Mouse (Mus musculus) heart, embryonic 11.5 days (tissue): ENCODE data around the gene Mecr. TPM values are rescaled to one million over a fixed set of nuclear protein-coding genes. Genes with fewer than 3 reads are reported as not detected.

Experiments
- ATAC-seq: fragments of 200-750 bp; cut with Nextera tagmentation; replicated peaks from 2 replicates; pipeline ENCODE4 v1.8.0; 2017; ENCODE audit warnings: moderate library complexity; ENCODE audit not compliant: insufficient number of reproducible peaks, low FRiP score, low TSS enrichment
- H3K27ac ChIP-seq: fragments of 300-500 bp; sonication (generic); 2 replicates; pipeline ENCODE4 v1.5.1; 2014; ENCODE audit warnings: mild to moderate bottlenecking, low read depth, low read length
- H3K27me3 ChIP-seq: fragments of 300-500 bp; sonication (generic); 2 replicates; pipeline ENCODE4 v1.6.1; 2014; ENCODE audit warnings: mild to moderate bottlenecking, low read length, mixed read lengths; ENCODE audit not compliant: control insufficient read depth, insufficient read depth
- H3K36me3 ChIP-seq: fragments of 300-500 bp; sonication (generic); 2 replicates; pipeline ENCODE4 v1.6.1; 2014; ENCODE audit warnings: mild to moderate bottlenecking, low read length, moderate library complexity, mixed read lengths; ENCODE audit not compliant: control insufficient read depth, insufficient read depth
- H3K4me1 ChIP-seq: fragments of 300-500 bp; sonication (generic); 2 replicates; pipeline ENCODE4 v1.6.1; 2014; ENCODE audit warnings: low read length; ENCODE audit not compliant: control insufficient read depth, insufficient read depth
- H3K4me2 ChIP-seq: fragments of 300-500 bp; sonication (generic); 2 replicates; pipeline ENCODE4 v1.6.1; 2014; ENCODE audit warnings: mild to moderate bottlenecking, moderate library complexity
- H3K4me3 ChIP-seq: fragments of 300-500 bp; sonication (generic); 2 replicates; pipeline ENCODE4 v1.5.1; 2014; ENCODE audit warnings: low read depth, low read length
- H3K9ac ChIP-seq: fragments of 300-500 bp; sonication (generic); 2 replicates; pipeline ENCODE4 v1.6.1; 2014; ENCODE audit warnings: mild to moderate bottlenecking, low read depth, low read length, moderate library complexity
- H3K9me3 ChIP-seq: fragments of 300-500 bp; sonication (generic); replicated peaks from 2 replicates; pipeline ENCODE4 v1.6.1; 2016; ENCODE audit warnings: low read length; ENCODE audit not compliant: control insufficient read depth
- WGBS: fragments of 180-500 bp; shearing (Covaris S2); extraction: QIAGEN DNeasy Blood & Tissue Kit; methylation state at CpG from one replicate; pipeline ENCODE4 v1.1.7; 2014; ENCODE audit not compliant: insufficient replicate concordance; 5-methylcytosine and 5-hydroxymethylcytosine counted together
- polyA plus RNA-seq: library from polyadenylated mRNA; unstranded; fragments of >200 nt; fragmentation: Nextera tagmentation; extraction: Ambion mirVana; gene quantifications from 2 replicates; pipeline ENCODE4 v1.2.1, GENCODE M21; 2014

Gene Mecr
- polyA plus RNA-seq, 1 experiment from 2014 or later = 35.9 TPM

DNA sequence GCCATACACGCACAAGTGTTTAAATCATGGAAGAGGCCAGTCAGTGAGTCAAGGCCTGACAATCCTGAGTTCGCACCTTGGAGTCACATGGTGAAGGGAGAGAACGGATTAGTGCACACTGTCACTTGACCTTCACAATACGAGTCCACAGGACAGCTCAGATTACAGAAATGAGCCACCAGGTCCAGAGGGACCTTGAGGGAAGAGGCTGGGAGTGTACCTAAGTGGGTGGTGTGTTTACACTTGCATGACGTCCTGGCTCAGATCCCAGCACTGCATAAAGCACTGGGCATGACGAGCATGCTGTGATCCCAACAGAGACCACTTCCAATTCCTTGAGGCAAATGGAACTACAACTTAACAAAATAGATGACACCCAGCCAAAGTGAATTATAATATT is 63.2 kb downstream of the Mecr start:
- Histone ChIP-seq H3K9ac (no peak overlapping the region), H3K36me3 (peaks cover 8% of the 10 kb centered on the region), H3K27me3 (no peaks in the 10 kb centered on the region), H3K9me3 (0 out of 2 replicates have a peak, but pooled peaks cover 2% of the 10 kb centered on the region), H3K27ac (no peak overlapping the region), H3K4me3 (no peak overlapping the region), H3K4me2 (no peak overlapping the region), H3K4me1 (peaks cover 11% of the 10 kb centered on the region)
- ATAC-seq = no peak
- 67% methylated on average over 6 of the region's 6 CpGs for WGBS

- no peak overlapping the region for H3K4me2 ChIP-seq
Measured at GRCm38 (mm10) chr4:131907912-131908311, 64.6 kb downstream of the Mecr start.

GRCm38 (mm10) chr4:131910237-131910994 is 67.1 kb downstream of the Mecr start:
- Histone ChIP-seq H3K9me3 (0 out of 2 replicates have a peak, but pooled peaks cover 2% of the 10 kb centered on the region), H3K4me2 (peak overlapping the region; percentile 61), H3K9ac (peak overlapping the region; percentile 46; the same call in 1 of the 2 replicates), H3K27me3 (peaks cover 17% of the 10 kb centered on the region), H3K4me3 (0 out of 2 replicates have a peak overlapping the region, but pooled peaks have one; percentile 12), H3K27ac (no peak overlapping the region), H3K4me1 (peaks cover 20% of the 10 kb centered on the region), H3K36me3 (no peaks in the 10 kb centered on the region; the same call in 1 of the 2 replicates)
- ATAC-seq = no peak
- WGBS = 6% methylated on average over 19 of the region's 21 CpGs

More at GRCm38 (mm10) chr4:131907912-131908311, 64.6 kb downstream of the Mecr start:
- peaks cover 11% of the 10 kb centered on the region for H3K4me1 ChIP-seq
- ATAC-seq = no peak
- no peak overlapping the region for H3K9ac ChIP-seq
- no peak overlapping the region for H3K4me3 ChIP-seq
- 0 out of 2 replicates have a peak, but pooled peaks cover 2% of the 10 kb centered on the region for H3K9me3 ChIP-seq
- 91% methylated on average over 3 of the region's 3 CpGs for WGBS
- H3K27me3 ChIP-seq = peaks cover 2% of the 10 kb centered on the region
- no peaks in the 10 kb centered on the region; the same call in 1 of the 2 replicates for H3K36me3 ChIP-seq
- H3K27ac ChIP-seq = no peak overlapping the region

DNA sequence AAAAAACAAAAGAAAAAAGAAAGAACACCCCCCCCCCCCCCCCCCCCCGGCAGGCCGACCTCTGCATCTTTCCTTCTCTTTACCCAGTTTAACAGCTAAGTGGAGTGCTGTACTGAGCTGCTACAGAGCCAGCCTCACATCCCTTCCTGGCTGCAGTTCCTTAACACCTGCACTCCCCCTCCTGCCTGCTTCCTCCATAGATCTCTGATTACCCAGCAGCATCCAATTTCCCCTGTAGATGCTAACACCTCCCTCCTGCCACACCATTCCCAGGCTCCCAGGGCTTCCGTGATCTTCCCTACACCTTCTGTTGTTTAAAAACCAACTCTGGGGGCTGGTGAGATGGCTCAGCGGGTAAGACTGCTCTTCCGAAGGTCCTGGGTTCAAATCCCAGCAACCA is 68.3 kb downstream of the Mecr start:
- Histone ChIP-seq H3K4me1 (peaks cover 29% of the 10 kb centered on the region), H3K36me3 (no peaks in the 10 kb centered on the region), H3K4me2 (no peak overlapping the region), H3K9me3 (0 out of 2 replicates have a peak, but pooled peaks cover 2% of the 10 kb centered on the region), H3K9ac (no peak overlapping the region), H3K27ac (no peak overlapping the region), H3K4me3 (no peak overlapping the region), H3K27me3 (peaks cover 22% of the 10 kb centered on the region)
- ATAC-seq = no peak
- WGBS = 50% methylated on average over 3 of the region's 5 CpGs

DNA sequence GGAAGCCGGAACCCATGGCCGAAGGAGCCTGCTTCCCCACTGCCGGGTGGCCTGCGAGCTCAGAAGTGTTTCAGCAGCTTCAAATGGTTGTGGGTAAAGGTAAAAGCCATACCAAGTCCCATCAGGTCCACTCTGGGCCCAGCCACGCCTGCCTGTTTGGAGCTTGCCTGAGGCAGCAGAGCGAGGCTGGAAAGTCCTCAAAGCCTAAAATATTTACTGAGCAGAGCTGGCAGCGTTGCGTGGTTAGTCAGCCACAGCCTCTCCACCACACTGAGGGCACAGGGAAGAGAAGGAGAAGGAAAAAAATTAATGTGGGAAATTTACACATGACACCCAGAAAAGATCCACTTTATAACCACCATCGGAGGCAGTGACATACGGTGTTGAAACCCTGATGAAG is 70.3 kb downstream of the Mecr start:
- Histone ChIP-seq H3K9ac (no peak overlapping the region), H3K36me3 (no peaks in the 10 kb centered on the region), H3K27ac (no peak overlapping the region), H3K4me1 (peaks cover 39% of the 10 kb centered on the region), H3K4me2 (no peak overlapping the region), H3K4me3 (no peak overlapping the region), H3K9me3 (no peaks in the 10 kb centered on the region), H3K27me3 (peaks cover 25% of the 10 kb centered on the region)
- 56% methylated on average over 10 of the region's 10 CpGs for WGBS
- ATAC-seq = no peak

GRCm38 (mm10) chr4:131914046-131914643 is 70.9 kb downstream of the Mecr start:
- H3K27me3 ChIP-seq = peaks cover 25% of the 10 kb centered on the region
- peaks cover 45% of the 10 kb centered on the region for H3K4me1 ChIP-seq
- no peaks in the 10 kb centered on the region for H3K36me3 ChIP-seq

GRCm38 (mm10) chr4:131914891-131915469 is 71.7 kb downstream of the Mecr start:
- Histone ChIP-seq H3K36me3 (no peaks in the 10 kb centered on the region), H3K4me3 (peak overlapping the region; percentile 31), H3K4me2 (peak overlapping the region; percentile 69), H3K9ac (peak overlapping the region; percentile 56), H3K4me1 (peaks cover 52% of the 10 kb centered on the region), H3K9me3 (no peaks in the 10 kb centered on the region), H3K27me3 (peaks cover 25% of the 10 kb centered on the region), H3K27ac (peak overlapping the region; percentile 12; the same call in 1 of the 2 replicates)
- WGBS = 3% methylated on average over 31 of the region's 31 CpGs
- no peak for ATAC-seq

More at GRCm38 (mm10) chr4:131914046-131914643, 70.9 kb downstream of the Mecr start:
- Histone ChIP-seq H3K27ac (no peak overlapping the region), H3K9me3 (no peaks in the 10 kb centered on the region), H3K9ac (no peak overlapping the region), H3K4me2 (peak overlapping the region; percentile 12), H3K4me3 (no peak overlapping the region)
- 14% methylated on average over 9 of the region's 9 CpGs for WGBS
- no peak for ATAC-seq

DNA sequence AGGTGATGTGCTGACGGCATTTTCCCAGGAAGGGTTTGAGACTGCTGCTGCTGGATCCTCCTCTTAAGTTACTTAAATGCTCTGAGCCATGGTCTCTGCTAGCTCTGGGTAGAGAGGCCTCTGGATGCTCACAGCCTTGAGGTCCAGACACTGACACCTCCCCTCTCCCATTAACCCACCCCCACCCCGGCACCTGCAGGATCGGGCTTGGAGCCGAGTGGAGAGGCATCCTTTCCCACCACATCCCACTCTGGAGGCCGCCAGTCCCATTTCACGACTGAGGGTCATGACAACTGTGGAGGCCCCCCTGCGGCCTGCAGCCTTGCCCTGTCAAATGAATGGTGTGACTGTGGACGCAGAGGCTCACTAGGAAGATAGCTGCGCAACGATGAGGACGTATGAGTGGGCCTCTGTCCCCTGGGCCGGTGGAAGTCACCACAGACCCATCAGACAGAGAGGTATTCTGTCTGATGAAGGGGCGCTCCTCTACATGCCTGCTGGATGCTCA is 72.6 kb downstream of the Mecr start:
- Histone ChIP-seq H3K4me1 (peaks cover 49% of the 10 kb centered on the region), H3K9me3 (no peaks in the 10 kb centered on the region), H3K36me3 (no peaks in the 10 kb centered on the region), H3K4me2 (peak overlapping the region; percentile 69), H3K4me3 (no peak overlapping the region), H3K27ac (no peak overlapping the region), H3K9ac (no peak overlapping the region), H3K27me3 (peaks cover 28% of the 10 kb centered on the region)
- WGBS = 20% methylated on average over 13 of the region's 13 CpGs
- no peak for ATAC-seq
